Mouse (Mus musculus) heart, adult 9 months (tissue): ENCODE results near the gene Tmem9.
A peak's percentile ranks its signal among the peaks of the same experiment; 100 is the strongest.

ENCODE experiments used
- DNase-seq, 2 experiments: peaks; one replicate each; pipeline ENCODE4 v3.0.0; 2022; ENCODE audit warnings: low spot score in 2 of 2

Tmem9 gene

DNA sequence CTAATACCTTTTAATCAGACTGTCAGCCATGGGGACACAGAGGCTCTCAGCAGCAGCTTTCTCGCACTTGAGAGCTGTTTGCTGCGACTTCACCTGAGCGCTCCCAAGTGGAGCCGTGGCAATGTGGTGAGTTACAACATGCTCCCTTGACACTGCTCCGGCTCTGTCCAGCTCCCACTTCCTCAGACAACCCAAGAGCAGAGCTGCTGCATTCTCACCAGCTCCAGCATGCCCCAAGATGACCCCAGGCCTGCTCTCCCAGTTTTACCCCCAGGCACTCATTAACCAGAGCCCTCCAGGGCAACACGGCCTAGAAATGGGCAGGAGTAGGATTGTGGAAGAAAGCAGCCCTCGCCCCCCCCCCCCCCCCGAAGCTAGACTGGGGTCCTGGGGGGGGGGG is 23.7 kb downstream of the Tmem9 start:
- DNase-seq: no peak

DNA sequence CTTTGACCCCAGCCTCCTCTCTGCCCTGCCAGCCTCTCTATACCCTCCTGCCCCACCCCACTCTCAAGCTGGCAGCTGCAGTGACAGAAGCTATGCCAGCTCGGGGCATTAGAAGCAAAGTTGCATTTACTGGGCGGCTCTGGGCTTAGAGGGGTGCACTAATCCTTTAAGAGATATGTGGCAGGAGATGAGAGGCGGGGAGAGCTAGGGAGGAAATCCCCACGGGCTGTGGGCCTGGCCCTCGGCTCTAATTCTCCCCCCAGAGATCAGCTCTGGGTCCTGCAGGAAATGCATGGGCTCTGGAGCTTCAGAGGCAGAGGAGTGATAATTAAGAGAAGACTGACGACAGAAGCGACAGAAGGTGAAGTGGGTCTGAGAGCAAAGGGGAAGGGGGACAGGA is 25.0 kb downstream of the Tmem9 start:
- DNase-seq: no peak

DNA sequence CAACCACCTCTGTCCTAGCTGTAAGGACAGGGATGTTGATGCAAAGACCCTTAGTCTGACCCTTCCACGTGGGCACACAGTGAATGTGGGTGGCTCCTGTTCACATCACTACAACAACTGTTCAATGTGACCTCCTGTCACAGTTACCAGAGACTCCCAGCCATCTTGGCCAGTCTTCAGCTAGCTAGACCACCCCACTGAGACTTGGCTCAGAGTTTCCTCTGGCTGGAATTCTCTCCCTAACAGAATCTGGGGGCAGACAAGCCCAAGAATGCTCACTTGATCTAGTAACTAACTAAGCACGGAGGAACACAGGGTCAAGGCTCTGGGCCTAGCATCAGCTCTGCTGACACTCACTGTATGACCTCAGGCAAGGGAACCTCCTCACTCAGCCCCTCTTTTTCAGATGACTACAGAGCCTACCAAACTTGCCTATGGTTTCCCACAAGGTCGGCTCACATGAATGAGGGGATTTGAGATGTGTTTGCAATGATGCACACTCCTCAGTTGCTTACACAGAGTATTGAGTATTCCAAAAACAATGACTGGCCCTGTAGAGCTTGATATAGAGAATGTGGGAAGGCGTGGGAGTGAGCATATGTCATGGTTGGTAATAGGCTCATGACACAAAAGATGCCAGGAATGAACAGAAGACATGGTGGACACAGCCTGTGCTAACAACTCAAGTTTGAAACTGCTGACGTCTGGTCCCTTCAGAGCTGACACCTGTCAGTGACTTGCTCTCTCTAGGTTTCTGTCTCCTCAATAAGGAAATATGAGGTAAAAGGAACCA is 31.0 kb downstream of the Tmem9 start:
- no peak for DNase-seq

DNA sequence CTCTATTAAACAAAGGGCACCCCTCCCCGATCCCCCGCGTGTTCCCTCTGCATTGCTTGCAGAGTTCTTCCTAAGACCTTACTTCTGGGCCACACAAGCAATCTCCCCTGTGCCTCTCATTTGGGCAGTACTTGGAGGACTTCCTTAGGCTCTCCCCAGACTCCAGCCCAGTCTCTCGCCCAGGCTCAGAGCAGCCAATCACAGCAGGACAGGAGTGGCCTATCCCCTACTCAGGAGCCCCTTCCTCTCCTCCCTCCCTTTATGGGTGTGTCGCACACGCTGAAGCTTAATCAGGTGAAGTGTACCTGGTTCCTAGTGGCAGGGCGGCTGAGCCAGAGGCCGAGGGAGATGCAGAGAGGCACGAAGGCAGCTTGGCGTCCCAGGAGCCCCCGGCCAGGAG is 32.5 kb downstream of the Tmem9 start:
- no peak for DNase-seq

DNA sequence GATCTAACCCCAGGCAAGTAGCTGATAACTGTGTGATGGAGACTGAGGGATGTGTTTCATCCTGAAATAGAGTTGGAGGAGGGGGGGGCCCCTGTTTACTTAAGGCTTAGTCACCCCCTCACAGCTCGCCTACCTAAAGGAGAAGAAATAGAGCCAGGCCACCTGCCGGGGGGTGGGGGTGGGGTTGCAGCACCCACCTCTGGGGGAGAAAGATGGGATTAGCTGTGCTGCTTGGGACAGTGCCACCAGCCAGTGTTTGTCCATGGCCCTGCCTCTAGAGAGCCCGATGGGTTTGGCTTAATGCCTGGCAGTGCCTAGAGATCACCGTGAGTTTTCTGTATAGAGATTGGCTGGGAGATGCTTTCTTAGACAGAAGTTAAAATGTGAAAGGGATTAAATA is 32.9 kb downstream of the Tmem9 start:
- DNase-seq: no peak

DNA sequence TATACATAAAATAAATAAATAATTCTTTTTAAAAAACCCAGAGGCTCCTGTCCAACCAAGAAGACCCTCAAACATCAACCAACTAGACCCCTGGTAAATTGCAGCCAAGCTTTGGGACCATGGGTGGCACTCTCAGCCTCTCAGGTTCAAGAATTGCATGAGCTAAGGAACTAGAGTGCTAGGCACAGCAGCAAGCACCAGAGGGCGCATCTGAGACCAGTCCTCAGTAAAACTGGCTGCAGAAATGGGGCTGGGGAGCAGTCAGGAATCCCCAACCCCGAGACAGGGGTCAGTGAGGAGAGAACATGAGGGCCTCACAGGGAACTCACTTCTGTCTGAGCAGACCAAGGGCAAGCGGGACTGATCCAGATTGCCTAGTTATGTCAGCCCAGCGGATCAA is 37.8 kb downstream of the Tmem9 start:
- peak in 1 of 2 experiments; percentile 4 for DNase-seq

DNA sequence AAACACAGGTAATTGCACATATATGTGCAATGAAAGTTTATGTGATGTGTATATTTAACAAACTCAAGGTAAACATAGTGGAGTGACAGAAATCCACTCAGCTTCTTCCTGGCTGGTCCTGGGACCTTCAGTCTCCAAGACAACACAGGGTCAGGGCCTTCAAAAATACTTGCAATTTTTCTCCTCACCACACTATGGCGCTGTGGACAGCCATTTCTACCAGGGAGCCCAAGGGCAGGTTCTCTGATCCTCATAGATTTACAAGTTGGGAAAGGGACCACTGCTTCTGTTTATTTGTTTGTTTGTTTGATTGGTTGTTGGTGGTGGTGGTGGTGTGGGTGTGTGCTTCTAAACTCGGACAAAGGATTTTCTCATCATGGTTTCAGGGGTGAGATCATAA is 39.5 kb downstream of the Tmem9 start:
- DNase-seq: no peak

DNA sequence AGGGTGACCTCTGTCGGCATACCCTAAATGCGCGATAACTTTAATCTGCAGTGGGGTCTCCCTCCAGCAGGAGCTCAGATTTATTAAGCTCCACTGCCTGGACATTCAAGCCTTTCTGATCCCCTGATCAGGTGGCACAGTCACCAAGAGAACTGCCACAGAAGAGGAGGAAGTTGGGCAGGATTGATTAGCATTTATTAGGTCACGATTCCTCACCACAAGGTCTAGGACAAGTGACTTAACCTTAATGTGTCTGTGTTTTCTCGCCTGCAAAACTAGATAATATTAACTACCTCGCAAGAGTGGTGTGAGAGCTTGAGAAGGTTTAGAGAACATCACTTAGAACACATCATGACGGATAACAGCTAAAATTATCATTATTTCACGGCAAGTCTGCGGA is 39.9 kb downstream of the Tmem9 start:
- no peak for DNase-seq

DNA sequence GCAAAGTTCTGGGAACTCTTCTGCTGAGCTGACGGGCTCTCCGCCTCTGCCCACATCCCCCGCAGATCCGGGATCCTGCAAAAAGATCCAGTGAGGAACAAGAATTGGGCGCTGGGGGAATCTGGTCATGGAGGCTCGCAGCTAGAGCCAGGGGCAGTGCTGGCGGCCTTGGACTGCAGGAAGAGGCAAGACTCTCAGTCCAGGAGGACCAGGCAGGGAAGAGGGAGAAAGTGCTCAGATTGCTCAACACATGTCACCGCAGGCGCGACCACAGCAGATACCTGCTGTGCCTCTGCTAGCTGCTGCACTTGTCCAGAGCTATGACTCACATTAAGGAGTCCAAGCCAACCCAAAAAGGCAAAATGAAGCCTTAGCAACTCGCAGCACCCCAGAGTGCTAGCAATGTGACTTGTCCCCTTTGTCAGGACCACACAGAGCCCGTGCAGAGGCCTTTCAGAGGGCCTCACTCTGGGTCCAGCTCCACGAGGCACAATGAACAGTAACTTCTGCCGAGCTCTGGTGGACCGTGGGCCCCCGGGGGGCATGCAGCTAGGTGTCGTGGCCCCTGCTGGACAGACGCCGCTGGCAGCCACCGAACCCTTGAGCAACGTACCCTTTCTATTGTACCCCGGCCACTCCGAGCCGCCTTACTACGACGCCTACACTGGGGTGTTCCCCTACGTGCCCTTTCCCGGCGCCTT is 42.5 kb downstream of the Tmem9 start, which contains the start of gene Ascl5:
Gene Ascl5 (plus strand): TSS at position 493 of the 701 bp plus-strand sequence.
- DNase-seq: no peak

DNA sequence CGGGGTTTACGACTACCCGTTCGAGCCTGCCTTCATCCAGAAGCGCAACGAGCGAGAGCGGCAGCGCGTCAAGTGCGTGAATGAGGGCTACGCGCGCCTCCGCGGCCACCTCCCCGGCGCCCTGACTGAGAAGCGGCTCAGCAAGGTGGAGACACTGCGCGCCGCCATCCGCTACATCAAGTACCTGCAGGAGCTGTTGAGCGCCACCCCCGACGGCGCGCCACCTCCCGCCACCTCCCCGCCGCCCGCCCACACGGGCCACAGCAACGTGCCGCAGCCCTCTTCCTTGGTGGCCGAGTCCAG is 43.0 kb downstream of the Tmem9 start:
- DNase-seq: no peak

DNA sequence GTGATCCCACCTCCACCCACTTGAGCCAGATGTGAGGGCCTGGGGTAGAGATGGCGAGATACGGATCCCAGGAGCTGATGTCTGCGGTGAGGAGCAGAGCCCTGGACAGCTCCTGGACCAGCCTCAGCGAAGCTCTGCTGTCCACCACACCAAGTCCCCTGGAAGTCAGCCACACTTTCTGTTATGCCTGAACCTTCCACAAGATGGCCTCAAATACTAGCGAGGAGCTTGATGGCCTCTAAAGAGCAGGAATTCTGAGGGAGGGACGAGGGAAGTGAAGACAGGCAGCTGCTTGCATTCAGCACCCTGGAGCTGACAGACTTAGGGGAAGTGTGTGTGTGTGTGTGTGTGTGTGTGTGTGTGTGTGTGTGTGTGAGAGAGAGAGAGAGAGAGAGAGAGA is 43.5 kb downstream of the Tmem9 start:
- DNase-seq: peak; percentile 50 to 58

DNA sequence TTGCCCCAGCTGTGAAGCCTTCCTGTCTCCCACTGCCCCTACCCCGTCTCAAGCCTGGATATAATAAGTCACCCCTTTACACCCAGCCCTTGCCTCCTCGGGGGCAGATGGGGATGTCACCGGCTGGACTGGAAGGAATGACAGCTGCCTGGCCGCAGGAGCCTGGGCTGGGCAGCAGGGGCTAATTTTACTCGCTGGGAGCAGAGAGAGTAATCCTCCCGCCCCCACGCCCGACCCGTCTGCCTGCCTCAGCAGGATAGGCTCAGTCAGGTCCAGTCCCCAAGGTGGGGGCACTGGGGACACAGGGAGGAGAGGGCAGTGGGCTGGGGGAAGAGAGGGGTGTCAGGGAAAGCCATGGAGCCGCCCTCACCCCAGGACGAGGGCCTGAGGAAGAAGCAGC is 44.6 kb downstream of the Tmem9 start, which contains the start of gene Cacna1s:
Gene Cacna1s (plus strand): TSS at position 204 of the 400 bp plus-strand sequence.
- DNase-seq: no peak

DNA sequence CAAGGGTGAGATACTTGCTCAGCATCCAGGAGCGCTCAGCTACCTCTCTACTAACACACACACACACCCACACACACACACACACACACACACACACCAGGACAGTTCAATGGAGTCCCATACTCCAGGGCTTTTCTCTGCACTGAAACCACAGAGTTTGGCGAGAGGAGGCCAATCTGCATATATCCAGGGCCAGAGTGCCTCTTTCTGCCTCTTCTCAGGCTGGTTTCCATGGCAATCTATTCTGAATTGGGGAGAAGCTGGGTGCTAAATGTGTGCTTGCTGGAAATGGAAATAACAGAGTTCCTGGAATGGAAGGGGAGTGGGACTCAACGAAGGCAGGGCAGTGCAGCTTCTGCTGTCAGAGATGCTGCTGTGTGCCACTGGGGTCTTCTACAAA is 47.8 kb downstream of the Tmem9 start:
- DNase-seq: no peak

DNA sequence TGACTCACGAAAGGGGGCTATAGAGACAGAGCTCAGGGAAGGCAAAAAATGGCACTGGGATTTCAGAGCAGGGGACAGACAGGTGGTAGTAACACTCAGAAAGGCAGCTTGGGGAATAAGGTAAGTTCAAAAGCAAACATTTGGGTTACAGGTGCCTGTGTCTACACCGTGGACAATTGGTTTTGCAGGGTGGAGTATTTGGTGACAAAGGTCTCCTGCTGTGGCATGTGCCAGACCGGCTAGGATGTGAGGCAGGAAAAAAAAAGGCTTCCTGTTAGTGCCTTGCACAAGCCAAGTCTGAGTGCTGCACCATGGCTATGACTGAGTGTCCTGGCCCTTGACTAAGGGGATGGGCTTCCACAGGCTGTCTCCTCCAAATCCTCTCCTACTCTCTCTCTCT is 50.6 kb downstream of the Tmem9 start:
- DNase-seq: no peak

DNA sequence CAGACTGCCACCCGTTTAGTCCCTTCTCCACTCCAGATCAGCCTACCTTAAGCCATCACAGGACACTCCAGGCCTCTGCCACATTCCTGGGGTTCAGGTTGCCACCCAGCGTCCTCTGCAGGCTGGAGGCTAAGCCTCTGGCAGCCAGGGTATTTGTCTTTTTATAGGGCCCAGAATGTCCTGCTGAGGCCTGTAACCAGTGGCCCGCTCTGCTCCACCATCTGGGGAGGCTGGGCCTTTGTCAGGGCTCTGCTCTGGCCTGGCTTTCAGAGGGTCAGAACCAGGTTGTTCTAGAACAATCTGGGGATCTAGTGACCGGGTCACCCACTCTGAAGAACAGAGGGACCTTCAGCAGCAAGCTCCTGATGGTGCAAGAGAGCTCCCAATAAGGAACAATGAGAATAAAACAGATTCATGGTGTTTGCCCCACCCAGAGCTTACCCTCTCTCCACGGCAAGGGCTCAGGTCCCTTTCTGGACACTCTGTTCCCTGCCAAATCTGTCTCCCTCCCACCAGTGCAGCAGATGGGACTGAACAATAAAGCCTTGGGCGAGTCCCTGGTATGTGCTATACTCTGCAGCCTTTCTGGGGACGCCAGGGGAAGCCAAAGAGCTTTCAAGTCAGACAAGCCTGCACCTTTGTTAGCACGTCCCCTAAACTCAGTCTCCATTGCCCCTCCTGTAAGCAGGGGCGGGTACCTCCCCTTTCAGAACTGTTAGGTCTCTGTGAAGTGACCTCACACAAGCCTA is 53.3 kb downstream of the Tmem9 start:
- DNase-seq: peak in 1 of 2 experiments; percentile 13

DNA sequence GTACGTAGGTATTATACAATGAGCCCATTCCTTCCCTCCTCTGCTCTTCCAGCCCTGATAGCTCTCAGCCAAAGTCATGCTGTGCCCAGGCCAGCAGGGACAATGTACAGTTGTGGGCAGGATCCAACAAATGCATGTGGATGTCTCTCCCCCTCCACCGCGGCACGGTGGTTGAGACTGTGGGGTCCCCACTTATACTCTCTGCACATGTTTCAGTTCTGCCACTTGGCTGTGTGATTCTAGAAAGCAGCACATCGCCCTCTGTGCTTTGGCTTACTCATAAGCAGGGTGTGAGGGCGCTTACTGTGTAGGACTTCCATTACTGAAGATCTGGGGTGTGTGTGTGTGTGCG is 53.8 kb downstream of the Tmem9 start:
- DNase-seq: no peak

DNA sequence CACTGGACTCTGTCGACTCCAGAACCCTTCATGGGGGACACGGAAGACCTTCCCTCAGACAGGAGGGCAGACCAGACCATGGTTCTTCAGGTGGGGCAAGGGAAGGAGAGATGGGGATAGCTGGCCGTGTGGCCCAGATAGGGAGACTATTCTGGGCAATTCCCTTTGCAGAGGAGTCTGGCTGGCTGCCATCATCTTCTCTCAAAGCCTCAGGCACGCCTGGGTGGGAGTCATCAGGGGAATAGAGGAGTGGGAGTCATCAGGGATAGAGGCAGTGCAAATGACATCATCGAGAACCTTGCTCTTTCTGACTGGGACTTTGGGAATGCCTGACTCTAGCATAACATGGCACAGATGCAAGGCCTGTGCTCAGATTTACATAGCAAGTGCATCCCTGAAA is 56.0 kb downstream of the Tmem9 start:
- DNase-seq: no peak

DNA sequence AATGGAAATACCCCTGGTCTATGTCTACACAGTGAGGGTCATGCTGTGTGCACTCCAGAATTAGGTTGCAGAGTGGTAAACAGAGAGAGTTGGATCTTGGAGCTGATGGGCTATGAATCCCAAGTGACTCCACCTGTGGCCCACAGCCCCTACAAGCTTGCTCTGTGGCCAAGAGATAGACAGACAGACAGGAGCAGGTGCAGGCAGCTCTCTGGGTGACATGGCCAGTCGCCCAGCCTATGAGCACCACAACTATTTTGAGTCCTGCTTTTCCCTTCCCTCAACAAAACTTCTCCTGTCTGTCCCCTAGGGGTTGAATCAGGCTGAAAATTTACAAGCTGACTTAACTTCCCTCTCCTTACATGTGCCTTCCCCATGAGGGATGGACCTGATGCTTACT is 58.7 kb downstream of the Tmem9 start:
- no peak for DNase-seq

DNA sequence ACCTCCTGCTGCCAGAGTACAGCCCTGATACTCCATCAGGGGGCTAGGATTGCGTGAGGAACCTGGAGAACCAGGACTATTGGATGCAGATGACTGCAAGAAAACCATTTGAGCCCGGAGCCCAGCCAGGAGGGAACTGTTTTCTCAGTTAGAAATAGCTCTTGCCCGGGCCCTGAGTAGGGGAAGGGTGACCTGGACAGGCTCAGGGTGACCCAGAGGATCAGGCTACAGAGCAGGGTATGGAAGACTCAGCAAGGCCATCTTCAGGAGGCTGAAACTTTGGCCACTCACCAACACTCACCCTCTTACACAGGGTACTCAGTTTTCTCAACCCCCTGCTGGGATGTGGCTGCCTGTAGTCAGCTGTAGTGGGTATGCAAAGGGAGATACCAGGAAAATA is 59.6 kb downstream of the Tmem9 start:
- no peak for DNase-seq

DNA sequence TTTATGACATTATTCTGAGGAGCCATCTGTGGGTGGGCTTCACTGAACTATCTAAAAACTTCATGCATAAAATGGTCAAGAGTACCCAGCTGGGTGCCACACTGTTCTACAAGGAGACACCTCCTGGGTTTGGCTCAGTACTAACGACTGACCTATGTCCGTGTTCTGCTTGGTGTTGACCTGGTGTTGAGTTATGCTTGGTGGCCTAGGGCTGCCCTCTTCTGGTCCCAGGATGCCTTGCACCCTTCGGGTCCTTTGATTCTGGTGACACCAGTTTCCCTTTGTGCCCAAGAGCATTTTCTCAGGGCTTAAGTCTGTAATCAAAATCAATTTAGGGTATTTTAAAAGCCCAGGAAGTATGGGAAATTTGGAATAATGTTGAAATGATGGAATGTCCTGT is 68.1 kb downstream of the Tmem9 start:
- no peak for DNase-seq

DNA sequence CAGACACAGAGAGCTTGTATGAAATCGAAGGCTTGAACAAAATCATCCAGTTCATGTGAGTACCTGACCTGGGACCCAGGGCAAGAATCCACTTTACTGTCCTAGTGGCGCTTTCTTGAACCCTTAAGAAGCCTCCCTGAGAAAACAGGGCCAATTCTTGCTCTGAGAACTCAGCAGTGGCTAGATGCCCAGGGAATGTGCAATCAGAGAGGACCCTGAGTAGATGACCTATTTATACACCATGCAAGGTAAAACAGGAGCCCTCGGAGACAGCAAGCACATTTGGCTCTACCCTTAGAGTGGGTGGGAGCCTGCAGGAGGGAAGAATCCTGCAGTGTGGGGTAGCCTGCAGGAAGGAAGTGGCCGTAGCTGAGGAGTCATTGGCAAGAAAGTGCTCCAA is 69.7 kb downstream of the Tmem9 start:
- no peak for DNase-seq

DNA sequence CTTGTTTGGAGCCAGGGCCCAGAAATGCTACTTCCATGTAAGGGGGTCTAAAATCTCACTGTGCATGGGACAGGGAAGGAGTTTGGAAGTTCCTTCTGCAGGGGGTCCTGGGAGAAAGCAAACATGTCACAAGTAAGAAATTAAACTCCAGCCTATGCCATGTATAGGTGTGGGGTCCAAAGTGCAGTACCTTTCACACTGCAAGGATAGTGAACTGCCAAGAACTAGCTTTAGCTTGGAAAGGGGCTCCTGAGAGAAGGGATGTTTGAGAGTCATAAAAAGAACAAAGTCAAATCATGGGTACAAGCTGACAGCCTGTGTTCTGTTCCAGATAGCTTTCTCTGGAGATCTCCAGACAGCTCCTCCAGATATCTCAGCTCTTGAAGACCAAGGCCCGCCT is 73.2 kb downstream of the Tmem9 start:
- DNase-seq: no peak
